Mouse (Mus musculus) heart, postnatal 4 days (tissue): Measurements from ENCODE around the gene Ythdf2. TPM values are rescaled to one million over a fixed set of nuclear protein-coding genes. Genes with fewer than 3 reads are reported as not detected.

Experiments
- DNase-seq: peaks from one replicate; pipeline ENCODE4 v3.0.0; 2021
- total RNA-seq, 2 experiments: library from RNA; stranded (reverse); gene quantifications; 2 replicates each; pipeline ENCODE4 v1.2.3; 2021

Ythdf2 gene
- total RNA-seq, 2 experiments from 2014 or later, result 48.2 to 51.9 TPM

DNA sequence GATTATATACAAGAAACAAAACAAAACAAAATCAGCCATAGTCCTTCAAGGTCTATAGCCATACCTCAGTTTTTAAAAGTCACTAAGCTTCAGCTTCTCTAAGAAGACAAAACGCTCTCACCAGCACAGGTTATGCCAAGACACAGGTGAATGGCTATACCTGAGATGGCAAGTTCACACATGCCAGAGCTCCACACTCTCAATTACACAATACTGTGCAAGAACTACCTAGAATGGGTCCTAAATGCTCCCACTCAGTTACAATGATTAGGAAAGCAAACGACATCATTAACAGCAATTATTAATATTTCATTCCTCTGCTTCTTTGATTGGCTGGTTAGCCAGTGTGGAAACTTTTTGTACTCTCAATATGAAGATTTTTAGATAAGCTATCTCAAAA, 2.8 kb downstream of the Ythdf2 start:
- no peak for DNase-seq

GRCm38 (mm10) chr4:132207280-132207679, 4.8 kb downstream of the Ythdf2 start:
- DNase-seq, result no peak

- DNase-seq, result no peak
These were observed 13.3 kb downstream of the Ythdf2 start for GRCm38 (mm10) chr4:132198771-132199170.

GRCm38 (mm10) chr4:132198285-132198712, 13.8 kb downstream of the Ythdf2 start:
- DNase-seq, result peak; percentile 25

- DNase-seq, result no peak
These were observed 17.1 kb downstream of the Ythdf2 start for GRCm38 (mm10) chr4:132194975-132195374.

GRCm38 (mm10) chr4:132194373-132194772, 17.7 kb downstream of the Ythdf2 start:
- no peak for DNase-seq

DNA sequence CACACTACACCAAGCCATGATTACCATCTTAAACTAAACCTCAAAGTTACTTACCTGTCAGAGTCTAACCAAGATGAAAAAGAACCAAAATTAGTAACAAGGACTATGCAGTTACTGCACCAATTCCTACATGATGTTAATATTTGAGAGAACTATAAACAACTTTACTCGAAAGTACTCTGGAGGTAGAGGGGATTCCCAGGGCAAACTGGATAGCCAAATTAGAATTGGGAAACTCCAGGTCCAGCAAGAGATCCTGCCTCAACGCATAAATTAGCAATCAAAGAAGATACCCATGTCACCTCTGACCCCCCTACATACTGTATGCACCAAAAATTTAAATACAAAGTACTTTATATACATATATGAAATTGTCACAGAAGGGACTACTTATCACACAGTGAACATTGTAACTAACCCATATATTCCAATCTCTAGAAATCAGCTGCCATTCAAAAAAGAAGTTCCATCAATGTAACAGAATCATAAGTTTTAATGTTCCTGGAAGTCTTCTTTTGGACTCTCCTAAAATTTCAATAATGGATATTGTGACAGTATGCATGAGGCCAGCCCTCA, 24.2 kb downstream of the Ythdf2 start:
- DNase-seq, result no peak

DNA sequence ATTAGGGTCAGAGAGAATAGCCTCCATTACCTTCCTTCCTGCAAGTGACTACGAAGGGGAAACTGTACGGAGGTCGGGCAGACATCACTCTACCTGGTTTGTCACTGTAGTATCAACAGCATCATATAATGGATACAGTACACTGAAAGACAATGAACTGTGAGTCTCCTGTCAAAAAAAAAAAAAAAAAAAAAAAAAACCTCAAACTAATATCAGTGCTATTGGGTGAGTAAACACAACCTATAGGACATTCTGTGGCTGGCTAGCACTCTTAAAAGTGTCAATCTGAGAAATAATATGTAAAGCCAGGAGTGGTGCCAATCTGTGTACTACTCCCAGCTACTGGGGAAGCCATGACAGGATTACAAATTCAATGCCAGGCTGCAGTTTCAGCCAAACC, 28.9 kb downstream of the Ythdf2 start:
- DNase-seq, result no peak

GRCm38 (mm10) chr4:132181721-132182658, 30.1 kb downstream of the Ythdf2 start:
- no peak for DNase-seq

GRCm38 (mm10) chr4:132180710-132181109, 31.4 kb downstream of the Ythdf2 start:
- DNase-seq, result peak; percentile 64

DNA sequence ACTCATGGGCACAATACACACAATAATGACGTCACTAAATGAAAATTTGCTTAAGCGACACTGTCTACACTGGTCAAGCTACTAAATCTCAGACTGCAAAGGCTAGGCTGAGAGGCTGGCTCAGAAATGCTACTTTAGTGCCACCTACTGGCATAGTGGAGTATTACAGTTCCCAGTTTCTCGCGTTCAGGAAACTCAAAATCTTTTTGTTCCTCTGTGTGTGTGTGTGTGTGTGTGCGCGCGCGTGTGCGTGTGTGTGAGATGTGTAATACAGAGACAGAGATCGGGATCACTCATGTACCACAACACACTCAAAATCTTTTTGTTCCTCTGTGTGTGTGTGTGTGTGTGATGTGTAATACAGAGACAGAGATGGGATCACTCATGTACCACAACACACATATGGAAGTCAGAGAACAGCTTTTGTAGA, 33.5 kb downstream of the Ythdf2 start:
- peak; percentile 78 for DNase-seq

GRCm38 (mm10) chr4:132176474-132176873, 35.6 kb downstream of the Ythdf2 start:
- DNase-seq, result no peak

GRCm38 (mm10) chr4:132170891-132171290, 41.2 kb downstream of the Ythdf2 start:
- no peak for DNase-seq

DNA sequence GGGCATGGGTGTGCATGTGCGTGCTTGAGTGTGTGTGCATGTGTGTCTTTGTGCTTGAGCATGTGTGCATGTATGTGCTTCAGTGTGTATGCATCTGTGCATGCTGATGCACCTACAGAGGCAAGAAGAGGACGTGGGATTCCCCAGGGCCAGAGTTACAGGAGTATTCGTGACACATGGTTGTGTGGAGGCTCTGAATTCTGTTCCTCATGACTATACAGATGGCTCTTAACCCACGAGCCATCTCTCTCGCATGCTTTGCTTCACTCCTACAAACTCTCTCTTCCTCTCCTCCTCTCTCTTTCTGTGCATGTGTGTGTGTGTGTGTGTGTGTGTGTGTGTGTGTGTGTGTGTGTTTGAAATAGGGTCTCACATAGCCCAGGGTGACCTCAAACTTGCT, 42.3 kb downstream of the Ythdf2 start:
- DNase-seq, result no peak

DNA sequence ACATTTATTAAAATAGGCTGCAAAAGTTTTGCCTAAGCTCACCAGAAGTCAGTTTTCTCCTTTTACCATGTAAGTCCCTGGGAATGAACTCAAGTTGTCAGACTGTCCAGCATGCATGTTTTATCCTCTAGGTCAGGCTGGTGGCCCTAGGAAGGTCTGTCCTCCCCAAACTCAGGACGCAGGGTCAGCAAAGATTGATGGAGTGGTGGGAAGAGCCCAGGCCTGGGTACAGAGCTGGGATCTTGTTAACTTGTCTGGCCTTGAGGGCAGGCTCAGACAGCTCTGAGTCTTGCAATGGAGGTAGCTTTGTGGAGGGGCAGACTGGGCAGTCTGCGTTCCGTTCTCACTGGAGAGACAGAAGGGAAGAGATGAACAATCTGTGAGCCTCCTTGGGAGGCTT, 42.8 kb downstream of the Ythdf2 start:
- DNase-seq, result no peak

GRCm38 (mm10) chr4:132167436-132167835, 44.7 kb downstream of the Ythdf2 start:
- no peak for DNase-seq

GRCm38 (mm10) chr4:132166350-132167290, 45.5 kb downstream of the Ythdf2 start:
- DNase-seq, result no peak

GRCm38 (mm10) chr4:132165691-132166090, 46.4 kb downstream of the Ythdf2 start:
- DNase-seq, result no peak

DNA sequence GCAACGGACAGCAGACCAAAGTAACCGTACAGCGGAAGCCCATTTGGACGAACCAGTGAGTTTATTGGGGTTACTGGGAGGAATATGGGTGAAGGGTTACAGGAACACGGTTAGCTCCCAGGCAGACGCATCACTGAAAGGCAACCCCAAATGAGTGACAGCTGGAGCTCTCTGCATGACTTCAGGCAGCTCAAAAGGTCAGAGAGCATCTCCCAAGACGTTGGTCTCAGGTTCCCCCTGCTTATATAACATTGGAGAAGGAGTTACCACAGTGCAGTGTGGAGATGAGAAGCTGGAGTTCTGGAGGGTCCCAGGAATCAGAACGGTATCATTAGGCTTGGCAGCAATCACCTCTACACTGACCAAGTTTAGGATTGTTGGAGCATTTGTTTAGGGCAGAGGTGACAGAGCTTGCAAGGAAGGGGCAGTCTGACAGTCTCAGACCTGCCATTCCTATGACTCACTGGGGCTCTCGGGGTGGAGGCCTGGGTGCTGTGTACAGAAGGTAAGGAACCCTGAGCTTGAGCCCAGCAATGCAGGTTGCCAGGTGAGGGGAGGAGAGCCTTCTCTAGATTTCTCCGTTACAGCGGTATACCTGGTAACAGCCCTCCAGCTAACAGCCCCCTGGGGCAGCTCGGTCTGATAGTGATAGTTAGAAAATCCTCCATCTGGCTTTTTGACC, 55.0 kb downstream of the Ythdf2 start:
- DNase-seq, result no peak

- DNase-seq, result no peak
These were observed 57.0 kb downstream of the Ythdf2 start for GRCm38 (mm10) chr4:132154877-132155670.

- DNase-seq, result no peak
These were observed 60.4 kb downstream of the Ythdf2 start for GRCm38 (mm10) chr4:132151673-132152072.
